Mouse (Mus musculus) frontal cortex, postnatal 10 days (tissue): Measurements from ENCODE around the gene Itgb6.

Experiments used
- DNase-seq, 2 experiments: peaks; one replicate each; pipeline ENCODE4 v3.0.0; 2022; ENCODE audit warnings: low spot score in 2 of 2, mixed read lengths in 1 of 2

Gene Itgb6

DNA sequence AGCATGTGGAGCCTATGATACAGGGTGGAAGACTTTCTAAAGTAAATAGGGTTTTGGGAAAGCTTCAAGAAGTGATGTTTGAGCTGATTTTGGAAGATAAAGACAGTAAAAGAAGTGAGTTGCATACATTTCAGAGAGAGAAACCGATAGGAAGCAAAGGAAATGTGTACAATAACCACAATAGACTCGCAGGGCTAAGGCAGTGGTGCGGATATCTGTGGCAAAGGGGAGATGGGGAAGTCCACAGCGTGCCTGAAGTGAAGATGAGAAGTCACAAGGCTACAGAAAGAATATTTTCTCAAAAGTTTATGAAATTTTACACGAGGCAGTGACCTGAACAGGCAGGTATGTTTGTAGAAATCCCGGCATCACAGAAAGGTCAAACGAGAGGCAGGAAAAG lies 100.3 kb downstream of the Itgb6 start:
- DNase-seq, result no peak

DNA sequence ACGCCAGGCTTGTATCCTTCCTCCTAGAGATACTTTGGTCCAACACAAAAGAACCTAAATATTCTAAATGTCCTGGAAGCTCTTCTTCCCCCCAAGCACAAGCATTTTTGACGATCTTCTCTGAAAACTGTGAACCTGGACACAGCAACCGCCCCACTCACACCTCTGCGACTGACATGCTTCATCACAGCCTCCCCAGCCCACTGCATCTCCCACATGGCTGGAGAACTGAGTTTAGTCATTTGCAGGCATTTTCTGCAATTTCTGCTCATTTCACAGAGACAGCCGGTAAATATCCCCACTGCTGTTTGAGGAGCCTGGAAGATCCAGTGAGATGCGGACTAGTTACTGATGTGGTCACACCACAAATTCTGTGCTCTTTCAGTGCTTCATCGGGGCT lies 107.7 kb downstream of the Itgb6 start:
- no peak for DNase-seq

DNA sequence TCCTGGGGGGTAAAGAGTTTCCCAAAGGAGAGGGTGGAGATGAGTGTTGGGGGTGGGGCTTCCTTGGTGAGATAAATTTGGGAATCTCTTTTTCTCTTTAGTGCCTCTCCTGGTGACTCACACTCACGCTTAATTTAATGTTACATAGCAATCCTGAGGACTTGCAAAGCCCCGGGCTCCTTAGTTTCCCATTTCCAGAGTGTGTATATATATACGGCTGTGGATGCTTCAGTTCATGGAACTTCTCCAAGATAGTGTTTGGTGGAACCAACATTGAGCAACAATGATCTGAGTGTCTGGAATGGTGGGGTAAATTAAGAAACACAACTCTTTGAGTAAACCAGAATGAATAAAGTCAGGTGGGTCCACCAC lies 108.6 kb downstream of the Itgb6 start:
- no peak for DNase-seq

DNA sequence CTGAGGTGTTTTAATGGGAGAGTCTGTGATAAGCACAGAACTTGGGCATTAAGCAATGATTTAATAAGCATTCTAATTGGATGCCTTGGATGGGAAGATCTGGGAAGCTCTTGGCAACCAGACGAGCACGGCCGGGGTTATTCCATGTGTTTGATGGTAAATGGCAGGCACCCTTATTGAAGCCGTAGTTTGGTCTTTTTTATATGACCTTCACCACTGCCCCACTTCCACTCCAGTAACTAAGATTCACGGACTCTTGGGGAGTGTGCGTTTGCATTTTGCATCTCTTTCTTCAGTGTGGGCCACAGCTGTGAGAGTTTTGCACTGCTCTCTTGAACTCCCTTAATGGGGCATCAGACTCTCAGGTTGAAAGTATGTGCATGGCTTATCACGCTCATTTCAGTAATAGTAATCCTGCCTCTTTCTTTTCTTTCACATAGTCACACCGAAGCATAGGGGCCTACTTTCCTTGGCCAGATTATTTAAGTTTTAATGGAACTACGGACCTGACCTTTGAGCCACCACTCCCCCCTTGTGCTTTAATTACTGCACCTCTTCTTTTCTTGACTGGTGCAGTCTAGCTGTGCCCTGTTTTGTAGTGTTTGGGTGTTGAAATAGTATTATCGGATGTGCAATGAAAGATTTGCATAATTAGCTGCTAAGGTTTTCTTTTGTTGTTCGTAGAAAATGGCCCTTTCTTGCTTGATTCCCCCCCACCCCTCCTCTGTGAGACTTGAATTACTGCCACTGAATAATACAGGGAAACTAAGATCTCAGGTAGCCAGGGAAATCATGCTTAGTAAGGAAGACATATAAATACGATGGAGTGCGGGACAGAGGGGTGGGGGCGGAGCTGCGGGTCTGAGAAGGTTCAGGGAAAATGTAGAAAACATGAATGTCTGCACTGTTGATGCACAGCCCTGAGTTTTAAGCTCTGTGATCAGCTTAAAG lies 109.3 kb downstream of the Itgb6 start:
- DNase-seq, result no peak

DNA sequence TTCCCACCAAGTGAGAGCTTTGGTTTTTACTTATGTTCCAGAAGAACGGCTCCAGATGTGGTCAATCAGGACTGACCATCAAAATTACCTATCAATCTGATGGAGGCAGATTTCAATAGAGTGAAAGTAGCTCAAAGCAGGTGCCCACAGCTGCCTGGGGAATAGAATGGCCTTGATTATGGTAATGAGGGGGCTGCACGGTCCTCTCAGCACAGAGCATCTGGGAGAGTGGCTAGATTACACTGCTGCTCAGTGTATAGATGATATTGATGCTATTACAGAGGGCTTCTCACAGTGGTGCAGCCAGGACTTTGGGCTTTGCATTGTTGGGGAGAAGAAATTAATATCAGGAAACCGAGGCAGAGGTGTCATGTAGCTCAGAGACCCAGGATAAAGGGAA lies 110.8 kb downstream of the Itgb6 start:
- DNase-seq, result no peak

DNA sequence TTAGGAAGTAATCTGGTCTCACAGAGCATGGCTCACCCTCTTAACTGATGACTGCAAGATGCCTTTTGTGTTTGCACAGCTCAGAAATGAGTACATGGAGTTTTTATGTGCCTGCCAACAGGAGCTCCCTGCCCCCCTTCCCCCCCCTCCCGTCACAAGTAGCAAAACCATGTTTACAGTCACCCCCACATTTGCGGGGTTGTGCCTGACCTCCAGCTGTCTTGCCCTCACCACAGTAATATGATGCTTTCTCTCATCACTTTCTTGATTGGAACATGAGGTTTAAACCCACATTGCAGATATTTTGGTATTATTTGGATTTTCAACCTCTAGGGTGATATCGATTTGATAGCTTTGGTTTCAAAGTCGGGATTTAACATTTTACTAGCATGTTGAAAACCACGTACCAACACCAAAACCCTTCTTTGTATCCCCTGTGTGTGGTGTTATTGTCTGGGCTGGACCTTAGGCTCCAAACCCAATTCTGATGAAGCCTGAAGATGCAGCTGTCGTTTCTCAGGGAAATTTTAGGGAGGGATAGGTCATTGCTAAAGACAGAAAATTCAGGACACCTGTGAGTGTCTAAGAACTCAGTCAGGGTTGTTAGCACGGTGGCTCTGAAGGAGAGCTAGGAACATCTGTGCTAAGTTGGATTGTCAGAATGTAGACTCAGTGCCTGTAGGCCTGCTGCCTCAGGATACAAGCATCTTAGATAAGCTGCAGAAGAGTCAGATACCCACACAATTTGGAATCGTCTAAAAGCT lies 112.8 kb downstream of the Itgb6 start:
- no peak for DNase-seq

DNA sequence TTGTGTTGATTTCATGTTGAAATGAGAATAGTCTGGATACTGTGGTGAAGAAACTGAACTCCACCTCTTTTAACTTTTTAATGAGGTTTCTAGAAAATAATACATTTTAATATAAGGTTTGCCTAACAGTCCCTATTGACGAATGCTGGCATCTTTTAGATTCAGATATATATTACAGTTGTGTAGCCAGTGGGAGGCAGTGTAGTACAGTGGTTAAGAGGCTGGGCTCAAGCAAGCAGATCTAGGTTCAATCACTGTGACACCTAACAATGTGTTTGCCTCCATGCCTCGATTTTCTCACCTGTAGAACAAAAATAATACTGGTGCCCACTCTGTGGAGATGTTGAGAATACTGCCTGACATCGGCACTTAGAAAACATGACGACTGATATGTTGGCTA lies 114.5 kb downstream of the Itgb6 start:
- no peak for DNase-seq

DNA sequence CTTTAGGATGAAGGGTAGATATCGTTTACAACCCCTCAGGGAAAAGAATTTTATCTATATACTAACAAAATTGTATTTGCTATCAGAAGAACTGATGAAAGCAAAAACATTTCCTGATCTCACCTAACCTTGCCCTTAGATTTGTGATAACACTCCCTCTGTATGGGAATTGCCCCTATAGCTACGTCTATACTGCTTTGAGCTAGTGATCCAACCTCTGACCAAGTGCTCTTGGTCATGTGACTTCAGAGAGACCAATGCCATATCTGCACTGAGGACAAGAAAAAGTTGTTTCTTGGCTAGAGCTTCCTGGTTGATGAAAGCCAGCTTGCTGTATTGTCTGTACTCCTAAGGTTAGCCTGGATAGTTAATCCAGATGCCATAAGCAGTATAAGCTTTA lies 121.1 kb downstream of the Itgb6 start:
- DNase-seq, result no peak

DNA sequence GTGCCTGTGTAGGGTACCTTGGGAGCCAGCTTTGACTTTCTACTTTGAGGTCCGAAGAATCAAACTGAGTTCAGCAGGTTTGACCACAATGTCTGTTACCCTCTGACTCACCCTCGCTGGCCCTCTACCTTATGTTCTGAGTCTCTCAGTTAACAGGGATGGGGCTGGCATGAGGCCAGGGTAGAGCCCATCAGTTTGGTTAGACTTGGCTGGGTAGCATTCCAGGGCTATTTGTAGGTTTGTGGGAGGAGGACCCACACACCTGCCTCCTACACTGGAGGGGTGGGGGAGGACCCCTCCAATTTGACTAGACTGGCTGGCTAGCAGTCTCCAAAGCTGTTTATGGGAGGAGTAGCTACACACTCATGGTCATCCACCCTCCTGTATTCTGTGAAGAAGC lies 121.6 kb downstream of the Itgb6 start:
- no peak for DNase-seq

DNA sequence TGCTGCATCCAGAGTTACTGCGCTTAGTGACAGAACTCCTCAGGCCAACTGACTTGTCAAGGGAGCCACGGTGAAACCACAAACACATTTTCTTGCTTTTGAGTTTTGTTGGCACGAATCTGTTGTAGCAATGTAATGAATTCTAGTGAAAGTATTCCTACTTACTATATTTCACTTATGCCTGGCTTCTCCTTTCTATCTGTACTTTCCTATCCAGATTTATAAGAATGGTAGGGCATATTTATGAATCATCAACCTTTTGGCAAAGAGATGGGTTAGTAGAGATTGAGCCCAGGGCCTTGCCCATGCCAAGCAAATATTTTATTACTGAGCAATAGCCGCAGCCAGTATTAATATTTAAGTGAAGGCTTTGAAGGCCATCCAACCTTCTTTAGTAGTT lies 139.0 kb downstream of the Itgb6 start:
- DNase-seq, result no peak

DNA sequence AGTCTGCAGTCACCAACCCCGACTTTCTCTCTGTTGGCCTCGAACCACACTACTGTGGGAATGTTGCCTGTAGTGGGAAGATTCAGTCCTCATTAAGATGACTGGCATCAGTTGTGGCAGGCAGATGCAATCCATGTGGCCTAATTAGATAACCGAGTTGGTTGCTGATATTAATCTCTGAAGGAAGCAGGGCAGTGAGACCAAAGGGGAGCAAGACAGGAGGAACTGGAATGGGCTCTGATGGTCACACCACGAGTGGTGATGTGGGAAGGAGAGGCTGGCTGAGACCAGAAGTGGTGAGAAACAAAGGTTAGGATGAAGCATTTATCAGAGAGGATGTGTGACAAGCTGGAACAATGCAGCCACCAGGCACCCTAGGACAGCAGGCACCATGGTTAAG lies 167.9 kb downstream of the Itgb6 start:
- no peak for DNase-seq

DNA sequence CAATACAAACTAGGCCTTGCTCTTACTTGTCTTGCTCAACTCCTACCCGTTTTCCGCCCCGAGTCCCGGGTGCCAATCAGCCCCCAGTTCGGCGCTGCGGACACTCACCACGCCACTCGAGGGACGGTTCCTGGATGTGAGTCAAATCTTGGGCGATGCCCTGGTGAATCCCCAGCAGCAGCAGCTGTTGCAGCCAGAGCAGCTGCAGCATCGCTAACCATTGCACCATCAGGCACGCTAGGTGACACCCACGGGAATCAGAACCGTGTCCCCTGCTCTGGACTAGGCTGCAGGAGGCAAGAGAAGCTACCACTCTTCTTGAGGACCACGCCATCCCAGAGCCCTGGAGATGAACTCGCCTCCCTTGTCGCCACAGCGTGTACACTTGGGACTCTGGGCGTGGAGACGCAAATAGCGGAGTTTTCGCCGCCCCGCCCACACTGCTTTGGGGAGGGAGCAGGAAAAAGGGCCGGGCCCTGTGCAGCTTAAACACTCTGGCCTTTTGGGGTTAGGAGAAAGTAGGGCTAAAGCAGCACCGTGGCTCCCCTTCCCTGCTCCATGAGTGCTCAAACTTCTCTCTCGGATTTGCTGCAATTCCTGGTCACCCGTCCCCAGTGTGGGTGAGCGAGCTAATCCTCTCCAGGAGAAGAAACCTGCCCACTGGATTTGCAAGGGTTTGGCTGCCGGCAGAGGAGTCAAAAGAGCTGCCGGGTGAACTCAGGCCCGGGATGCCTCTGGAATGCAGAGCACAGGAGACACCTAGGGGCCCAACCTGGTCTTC lies 169.4 kb downstream of the Itgb6 start, which contains the start of gene Pla2r1:
Gene Pla2r1 (minus strand): TSS at position 407 of the 781 bp plus-strand sequence.
- DNase-seq, result no peak

DNA sequence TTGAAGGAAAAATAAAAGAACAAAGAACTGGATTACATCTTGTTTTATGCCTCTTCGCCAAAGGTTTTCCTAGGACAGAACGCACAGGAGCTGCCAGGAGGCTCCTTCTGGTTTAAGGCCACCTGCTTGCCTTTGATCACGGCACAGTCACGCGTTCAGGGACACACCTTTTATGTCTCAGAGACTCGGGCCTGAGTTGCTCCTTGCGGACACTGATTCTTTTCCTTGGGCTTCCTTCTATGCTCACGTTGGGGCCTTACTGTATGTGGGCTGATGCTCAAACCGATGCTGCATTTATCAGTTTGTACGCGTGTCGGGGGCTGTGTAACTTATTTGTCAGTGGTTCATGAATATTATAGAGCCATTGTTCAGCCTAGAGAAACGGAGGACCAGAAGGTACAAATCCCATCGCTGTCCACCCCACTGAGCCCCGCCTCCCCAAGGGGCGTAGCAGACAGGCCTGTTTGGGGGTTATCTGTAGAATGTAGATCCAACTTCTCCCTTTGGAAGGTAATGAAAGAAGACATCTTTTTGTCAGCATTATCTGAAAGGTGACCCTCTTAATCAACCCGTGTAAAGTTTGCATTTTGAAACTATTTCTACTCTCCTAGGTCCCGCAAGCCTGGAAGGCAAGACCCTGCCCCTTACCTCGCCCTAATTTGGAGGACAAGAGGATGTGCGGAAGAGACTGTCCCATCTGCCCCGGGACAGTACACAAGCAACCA lies 170.1 kb downstream of the Itgb6 start:
- DNase-seq, result no peak

DNA sequence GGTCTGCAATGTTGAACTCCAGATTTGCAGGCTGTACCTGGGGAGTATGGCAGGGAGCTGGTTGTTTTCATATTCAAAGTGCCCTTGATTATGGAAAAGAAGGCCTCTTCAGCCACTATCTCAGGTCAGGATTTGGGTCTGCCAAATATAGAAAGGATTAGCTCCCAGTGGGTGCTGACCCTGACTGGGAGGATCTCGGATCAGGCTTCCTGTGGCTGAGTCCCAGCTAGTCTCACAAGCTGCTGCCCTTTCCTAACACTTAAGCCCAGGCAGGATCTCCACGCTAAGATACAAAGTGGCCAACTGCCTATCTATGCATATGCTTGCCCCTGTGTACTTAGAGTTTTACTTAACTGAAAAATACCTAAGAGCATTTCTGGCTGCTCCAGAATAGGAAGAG lies 170.8 kb downstream of the Itgb6 start:
- DNase-seq, result no peak

DNA sequence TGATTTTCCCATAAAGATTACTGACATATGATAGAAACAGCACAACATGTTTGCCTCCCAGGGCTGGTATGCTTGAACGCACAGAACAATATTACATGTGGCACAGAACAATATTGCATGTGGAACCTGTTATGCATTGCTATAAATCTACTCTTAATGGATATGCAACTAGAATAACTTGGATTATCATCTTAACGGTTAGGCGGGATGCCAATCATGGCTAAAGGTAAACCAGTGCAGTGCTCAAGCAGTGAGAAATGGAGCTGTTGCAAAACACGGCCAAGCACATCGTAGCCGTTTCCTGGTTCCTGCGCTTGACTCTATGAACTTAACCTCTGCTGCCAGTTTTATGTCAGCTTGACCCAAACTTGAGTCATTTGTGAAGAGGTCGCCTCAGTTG lies 171.9 kb downstream of the Itgb6 start:
- no peak for DNase-seq

DNA sequence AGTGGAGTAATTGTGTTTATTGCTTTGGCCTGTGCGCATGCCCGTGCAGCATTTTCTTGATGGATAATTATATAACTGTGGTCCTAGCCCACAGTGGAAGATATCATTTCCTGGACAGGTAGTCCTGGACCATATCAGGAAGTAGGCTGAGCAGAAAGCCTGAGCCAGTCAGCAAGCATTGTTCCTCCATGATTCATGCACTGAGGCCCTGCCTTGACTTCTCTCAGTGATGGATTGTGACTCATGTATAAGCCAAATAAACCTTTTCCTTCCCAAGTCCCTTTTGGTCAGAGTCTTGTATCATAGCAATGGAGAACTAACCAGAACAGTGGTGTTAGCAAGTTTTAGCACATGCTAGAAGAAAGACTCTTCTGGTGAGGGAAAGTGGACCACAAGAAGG lies 172.6 kb downstream of the Itgb6 start:
- no peak for DNase-seq
